Comparison of ENCODE assay signal across 8 mouse cellular contexts in genomic region chr13:51646362-51647027, GRCm38 (mm10). TPM values are rescaled to one million over a fixed set of nuclear protein-coding genes. Genes with fewer than 3 reads are reported as not detected.
DNase-seq lines count a peak whose midpoint lies in the region; ATAC-seq and TF ChIP-seq lines count a peak whose summit lies in the region.

No protein-coding gene starts in this region.

- H3K27ac ChIP-seq in heart, embryonic 11.5 days (ENCODE audit: low read depth, low read length): peak overlapping the region; percentile 29; the same call in 1 of the 2 replicates
- no peak overlapping the region for H3K27ac ChIP-seq in hindbrain, embryonic 12.5 days
- peak overlapping the region; percentile 99 for H3K27ac ChIP-seq in liver, postnatal 0 days (ENCODE audit: low read depth)

- no peaks in the 10 kb centered on the region for H3K9me3 ChIP-seq in heart, embryonic 11.5 days (replicated peaks; ENCODE audit: control insufficient read depth, low read length)
- H3K9me3 ChIP-seq in E14TG2a.4 (ENCODE audit: low read length): no peaks in the 10 kb centered on the region
- H3K9me3 ChIP-seq in hindbrain, embryonic 12.5 days (replicated peaks): no peaks in the 10 kb centered on the region
- no peaks in the 10 kb centered on the region for H3K9me3 ChIP-seq in liver, postnatal 0 days (ENCODE audit: low read length)

- peaks cover 22% of the 10 kb centered on the region for H3K4me1 ChIP-seq in heart, embryonic 11.5 days (ENCODE audit: control insufficient read depth, insufficient read depth, low read length)
- H3K4me1 ChIP-seq in E14TG2a.4 (replicated peaks; ENCODE audit: low read depth, low read length): peaks cover 64% of the 10 kb centered on the region
- peaks cover 15% of the 10 kb centered on the region for H3K4me1 ChIP-seq in hindbrain, embryonic 12.5 days
- peaks cover 20% of the 10 kb centered on the region for H3K4me1 ChIP-seq in liver, postnatal 0 days (ENCODE audit: insufficient read depth)

- H3K9ac ChIP-seq in heart, embryonic 11.5 days (ENCODE audit: low read depth, low read length): peak overlapping the region; percentile 90
- no peak overlapping the region for H3K9ac ChIP-seq in hindbrain, embryonic 12.5 days
- H3K9ac ChIP-seq in liver, postnatal 0 days (replicated peaks): peak overlapping the region; percentile 99

- no peak for TF ChIP-seq CTCF in E14TG2a.4 (conservative IDR thresholded peaks at IDR 0.05; ENCODE audit: low read length)
- TF ChIP-seq CTCF in liver, postnatal 0 days (IDR thresholded peaks at IDR 0.05; ENCODE audit: low read depth): no peak

- peak overlapping the region; percentile 81 for H3K4me3 ChIP-seq in heart, embryonic 11.5 days (ENCODE audit: low read depth, low read length)
- H3K4me3 ChIP-seq in E14TG2a.4 (replicated peaks; ENCODE audit: low read length): peak overlapping the region; percentile 99
- peak overlapping the region; percentile 81 for H3K4me3 ChIP-seq in hindbrain, embryonic 12.5 days
- peak overlapping the region; percentile 96 for H3K4me3 ChIP-seq in liver, postnatal 0 days (ENCODE audit: low read depth, low read length)

- no peak for DNase-seq in heart, postnatal 4 days
- DNase-seq in liver, postnatal 0 days: no peak
- no peak for DNase-seq in adrenal gland, adult 2 months
- no peak for DNase-seq in cerebellum, postnatal 4 days (ENCODE audit: low spot score in 2 of 2)

- peak overlapping the region; percentile 71 for H3K4me2 ChIP-seq in heart, embryonic 11.5 days
- peak overlapping the region; percentile 85 for H3K4me2 ChIP-seq in hindbrain, embryonic 12.5 days (replicated peaks)
- H3K4me2 ChIP-seq in liver, postnatal 0 days (ENCODE audit: low read depth, low read length): peak overlapping the region; percentile 79

- ATAC-seq in heart, embryonic 11.5 days (replicated peaks; ENCODE audit: insufficient number of reproducible peaks, low FRiP score, low TSS enrichment): no peak
- no peak for ATAC-seq in hindbrain, embryonic 12.5 days (ENCODE audit: low FRiP score)
- no peak for ATAC-seq in liver, postnatal 0 days
- ATAC-seq in frontal cortex, adult (ENCODE audit: low TSS enrichment): no peak

- TF ChIP-seq EP300 in liver, postnatal 0 days (IDR thresholded peaks at IDR 0.05; ENCODE audit: low read depth): no peak

- H3K27me3 ChIP-seq in heart, embryonic 11.5 days (ENCODE audit: control insufficient read depth, insufficient read depth, low read length): no peaks in the 10 kb centered on the region
- no peaks in the 10 kb centered on the region for H3K27me3 ChIP-seq in E14TG2a.4 (ENCODE audit: insufficient read depth, low read length)
- H3K27me3 ChIP-seq in hindbrain, embryonic 12.5 days: no peaks in the 10 kb centered on the region
- H3K27me3 ChIP-seq in liver, postnatal 0 days (ENCODE audit: insufficient read depth, low read length): no peaks in the 10 kb centered on the region

- 13% methylated on average over 3 of the region's 3 CpGs for WGBS in heart, embryonic 11.5 days (ENCODE audit: insufficient replicate concordance)
- WGBS in hindbrain, embryonic 12.5 days: 27% methylated on average over 3 of the region's 3 CpGs
- 12% methylated on average over 3 of the region's 3 CpGs for WGBS in liver, postnatal 0 days (ENCODE audit: insufficient replicate concordance)

- no peaks in the 10 kb centered on the region for H3K36me3 ChIP-seq in heart, embryonic 11.5 days (ENCODE audit: control insufficient read depth, insufficient read depth, low read length)
- H3K36me3 ChIP-seq in E14TG2a.4 (ENCODE audit: insufficient read depth, low read length): peaks cover 44% of the 10 kb centered on the region
- H3K36me3 ChIP-seq in hindbrain, embryonic 12.5 days: no peaks in the 10 kb centered on the region
- peaks cover 18% of the 10 kb centered on the region for H3K36me3 ChIP-seq in liver, postnatal 0 days (replicated peaks; ENCODE audit: insufficient read depth, low read length)

RNA-seq across cellular contexts. Expression of gene Cks2, which starts 1.5 kb away (rescaled TPM):
- 295 and 306 TPM in 2 replicates for polyA plus RNA-seq in heart, embryonic 11.5 days (2014; fragmentation: Nextera tagmentation; extraction: Ambion mirVana)
- total RNA-seq in heart, postnatal 4 days (2021): 10 to 100 TPM; 76.8 to 86.6 TPM
- 161 and 183 TPM in 2 replicates for polyA plus RNA-seq in hindbrain, embryonic 12.5 days (2016; fragmentation: Nextera tagmentation; extraction: Ambion mirVana)
- 278 and 292 TPM in 2 replicates for polyA plus RNA-seq in liver, postnatal 0 days (2015; fragmentation: Nextera tagmentation; extraction: Ambion mirVana)
- total RNA-seq in adrenal gland, adult 2 months (2021): 1 to 10 TPM; 6.9 TPM
- 7.2 and 8.3 TPM in 2 replicates for polyA plus RNA-seq in adrenal gland, adult 2 months (2012; rRNA removed)

RNA-seq across cellular contexts. Expression of gene Secisbp2, which starts 5.0 kb away (rescaled TPM):
- 21.9 and 22.8 TPM in 2 replicates for polyA plus RNA-seq in heart, embryonic 11.5 days (2014; fragmentation: Nextera tagmentation; extraction: Ambion mirVana)
- 10 to 100 TPM; 22.3 to 23.0 TPM for total RNA-seq in heart, postnatal 4 days (2021)
- 28.9 and 34.4 TPM in 2 replicates for polyA plus RNA-seq in hindbrain, embryonic 12.5 days (2016; fragmentation: Nextera tagmentation; extraction: Ambion mirVana)
- polyA plus RNA-seq in liver, postnatal 0 days (2015; fragmentation: Nextera tagmentation; extraction: Ambion mirVana): 11.1 and 12.2 TPM in 2 replicates
- total RNA-seq in adrenal gland, adult 2 months (2021): 10 to 100 TPM; 18.0 to 26.4 TPM
- 16.9 and 18.3 TPM in 2 replicates for polyA plus RNA-seq in adrenal gland, adult 2 months (2012; rRNA removed)

Comparison
In these comparisons a context has a peak if more than half of its experiments do, and no peak if none do; other contexts are left out.
1. RNA of gene Cks2, which starts 1.5 kb away (polyA plus RNA-seq): 295 to 306 TPM in heart, embryonic 11.5 days, 278 to 292 TPM in liver, postnatal 0 days and 161 to 183 TPM in hindbrain, embryonic 12.5 days; 7.2 to 8.3 TPM in adrenal gland, adult 2 months; every median in the first group is over 10 times any median in the second.
2. Peak in every context shown above with its lines, with median percentiles within 50 percentile points of each other: H3K4me2 ChIP-seq and H3K4me3 ChIP-seq.